Mouse (Mus musculus) hindbrain, embryonic 10.5 days (tissue): ENCODE results near the gene Zfp93. TPM values are rescaled to one million over a fixed set of nuclear protein-coding genes. Genes with fewer than 3 reads are reported as not detected.
"Not testable (repeated sequence)": the region's sequence is repeated elsewhere in the genome, so short reads cannot be mapped to it uniquely, and the experiment has no call there.

ENCODE experiments used
- DNase-seq: peaks from one replicate; pipeline ENCODE4 v3.0.0-alpha.2; 2017; ENCODE audit warnings: low spot score
- H3K27ac ChIP-seq: fragments of 300-500 bp; sonication (generic); 2 replicates; pipeline ENCODE4 v1.5.1; 2016; ENCODE audit warnings: mild to moderate bottlenecking, moderate library complexity
- H3K27me3 ChIP-seq: fragments of 300-500 bp; sonication (generic); 2 replicates; pipeline ENCODE4 v1.6.1; 2016; ENCODE audit warnings: mild to moderate bottlenecking; ENCODE audit not compliant: poor library complexity, insufficient read depth, severe bottlenecking
- H3K36me3 ChIP-seq: fragments of 300-500 bp; sonication (generic); 2 replicates; pipeline ENCODE4 v1.6.1; 2016; ENCODE audit warnings: mild to moderate bottlenecking, moderate library complexity
- H3K4me1 ChIP-seq: fragments of 300-500 bp; sonication (generic); replicated peaks from 2 replicates; pipeline ENCODE4 v1.6.1; 2016; ENCODE audit warnings: mild to moderate bottlenecking
- H3K4me3 ChIP-seq: fragments of 300-500 bp; sonication (generic); 2 replicates; pipeline ENCODE4 v1.5.1; 2016; ENCODE audit warnings: mild to moderate bottlenecking, moderate library complexity
- H3K9me3 ChIP-seq: fragments of 300-500 bp; sonication (generic); 2 replicates; pipeline ENCODE4 v1.6.1; 2016; ENCODE audit warnings: mild to moderate bottlenecking, moderate library complexity
- WGBS: fragments of 180-500 bp; shearing (Covaris S2); methylation state at CpG from one replicate; pipeline ENCODE4 v1.1.7; 2016; 5-methylcytosine and 5-hydroxymethylcytosine counted together
- polyA plus RNA-seq: library from polyadenylated mRNA; unstranded; fragments of >200 nt; fragmentation: Nextera tagmentation; extraction: Ambion mirVana; gene quantifications from 2 replicates; pipeline ENCODE4 v1.2.1, GENCODE M21; 2016

Zfp93 gene
- polyA plus RNA-seq, 1 experiment from 2014 or later = 6.0 TPM

DNA sequence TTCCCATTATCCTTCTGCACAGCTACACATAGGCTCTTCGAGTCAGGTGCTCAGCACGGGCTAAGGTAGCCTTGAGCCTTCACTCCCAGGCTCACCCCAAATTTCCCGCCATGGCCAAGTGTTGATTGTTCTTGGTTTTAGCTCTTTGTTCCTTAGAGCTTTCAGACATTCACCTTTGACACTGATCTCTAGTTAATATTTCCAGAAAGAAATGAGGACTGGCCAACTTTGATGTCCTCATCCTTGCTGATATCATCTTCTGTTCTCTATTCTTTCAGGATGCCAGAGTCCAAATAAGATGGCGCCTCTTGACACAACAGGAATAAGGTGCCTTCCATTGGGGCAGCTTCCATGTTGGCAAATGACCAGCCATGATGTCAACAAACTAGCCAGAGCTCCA lies 4.2 kb downstream of the Zfp93 start:
- Histone ChIP-seq H3K36me3 (peaks cover 36% of the 10 kb centered on the region), H3K9me3 (no peaks in the 10 kb centered on the region), H3K4me3 (no peak overlapping the region), H3K27ac (no peak overlapping the region), H3K4me1 (peaks cover 6% of the 10 kb centered on the region; the same call in 1 of the 2 replicates), H3K27me3 (no peaks in the 10 kb centered on the region)
- 94% methylated on average over 4 of the region's 4 CpGs for WGBS
- DNase-seq = no peak

DNA sequence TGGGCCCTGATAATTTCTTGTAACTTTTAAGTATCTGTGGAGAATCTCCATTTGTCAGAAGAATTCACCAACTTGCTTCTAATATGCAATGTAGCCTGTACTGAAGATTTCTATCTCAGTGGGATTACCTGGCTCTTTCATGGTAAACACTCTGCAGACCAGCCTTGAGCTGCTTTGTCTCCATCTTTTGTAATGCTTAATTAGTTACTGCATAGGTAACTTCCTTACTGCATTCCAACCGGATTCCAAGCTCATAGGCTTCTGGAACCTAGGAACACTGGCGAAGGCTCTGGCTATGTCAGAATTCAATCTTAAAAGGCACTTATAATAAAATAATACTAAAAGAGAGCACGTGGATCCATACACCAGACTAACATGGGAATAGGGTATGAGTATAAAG lies 8.6 kb downstream of the Zfp93 start:
- not testable (repeated sequence) for H3K27ac ChIP-seq, DNase-seq, H3K4me3 ChIP-seq, H3K4me1 ChIP-seq, H3K9me3 ChIP-seq, H3K27me3 ChIP-seq
- WGBS = 84% methylated on average over 3 of the region's 3 CpGs
- peaks cover 31% of the 10 kb centered on the region for H3K36me3 ChIP-seq

DNA sequence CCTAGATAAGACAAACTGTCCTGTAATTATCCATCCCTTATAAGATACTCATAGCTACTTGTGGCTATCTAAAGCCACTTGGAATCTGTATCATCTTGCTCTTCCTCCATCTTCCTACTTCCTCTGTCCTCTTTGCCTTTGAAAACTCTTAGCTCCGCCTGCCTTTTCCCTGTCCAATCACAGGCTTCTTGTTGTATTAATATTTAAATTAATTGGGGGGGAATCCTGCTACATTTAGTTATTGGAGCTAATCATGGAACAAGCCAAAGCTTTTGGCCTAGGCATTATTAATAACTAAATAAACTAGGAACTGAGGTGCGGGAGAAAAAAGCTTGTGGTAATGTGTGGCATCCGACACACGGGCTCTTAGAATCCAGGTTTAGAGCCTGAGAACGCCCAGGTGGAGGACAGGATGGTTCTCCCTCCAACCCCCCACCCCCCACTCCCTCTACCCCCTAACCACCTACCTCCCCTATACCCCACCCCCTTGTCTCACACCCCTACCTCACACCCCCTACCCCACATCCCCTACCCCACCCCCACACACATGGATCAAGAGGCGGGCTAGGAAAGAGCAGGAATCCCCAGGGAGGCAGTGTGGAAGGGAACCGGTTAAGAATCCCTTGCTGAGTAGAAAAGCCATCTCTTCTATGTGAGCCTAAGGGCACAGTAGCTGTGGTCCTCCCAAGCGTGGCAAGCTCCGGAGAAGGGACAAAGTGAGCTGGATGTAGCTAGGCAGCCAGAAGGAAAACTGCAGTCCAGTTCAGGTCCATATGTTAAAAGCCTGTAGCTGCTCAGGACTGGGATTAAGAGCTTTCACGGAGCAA lies 10.0 kb downstream of the Zfp93 start:
- Histone ChIP-seq H3K4me1 (peaks cover 6% of the 10 kb centered on the region; the same call in 1 of the 2 replicates), H3K36me3 (peaks cover 16% of the 10 kb centered on the region), H3K4me3 (no peak overlapping the region), H3K27me3 (no peaks in the 10 kb centered on the region), H3K9me3 (peaks cover 3% of the 10 kb centered on the region; the same call in 1 of the 2 replicates), H3K27ac (no peak overlapping the region)
- 55% methylated on average over 10 of the region's 10 CpGs for WGBS
- no peak for DNase-seq

DNA sequence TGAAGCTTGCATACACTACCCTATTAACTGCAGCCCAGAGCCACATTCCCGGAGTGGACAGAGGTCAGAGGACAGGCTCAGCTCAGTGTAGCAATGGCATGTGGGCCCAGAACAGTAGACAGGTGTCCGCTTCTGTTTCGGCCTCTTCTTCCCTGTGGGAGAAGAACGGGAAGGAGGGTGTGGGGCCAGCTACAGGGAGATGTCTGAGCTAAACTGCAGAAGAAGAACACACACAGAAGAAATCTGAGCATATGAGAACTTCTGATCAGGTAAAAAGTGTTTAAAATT lies 10.6 kb downstream of the Zfp93 start:
- no peak for DNase-seq
- peaks cover 3% of the 10 kb centered on the region; the same call in 1 of the 2 replicates for H3K9me3 ChIP-seq
- H3K27me3 ChIP-seq = no peaks in the 10 kb centered on the region
- H3K27ac ChIP-seq = no peak overlapping the region
- H3K4me3 ChIP-seq = no peak overlapping the region
- WGBS = 61% methylated on average over 4 of the region's 4 CpGs
- H3K36me3 ChIP-seq = peaks cover 11% of the 10 kb centered on the region
- H3K4me1 ChIP-seq = peaks cover 6% of the 10 kb centered on the region; the same call in 1 of the 2 replicates

DNA sequence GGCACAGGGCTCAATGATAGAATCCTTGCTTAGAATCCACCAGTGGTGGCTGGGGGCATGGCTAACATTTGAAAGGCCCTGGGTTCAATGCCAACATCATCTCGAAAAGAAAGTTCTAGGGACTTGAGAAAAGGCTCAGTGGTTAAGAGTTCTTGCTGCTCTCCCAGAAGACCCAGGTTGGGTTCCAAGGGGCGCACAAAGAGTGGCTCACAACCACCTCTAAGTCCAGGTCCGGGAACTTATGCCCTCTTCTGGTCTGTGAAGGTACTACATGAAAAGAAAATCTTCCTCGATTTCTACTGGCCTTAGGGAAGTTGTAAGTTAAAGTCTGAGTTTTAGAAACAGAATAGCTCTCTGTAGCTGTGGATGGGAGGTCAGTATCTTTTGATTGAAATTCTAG lies 15.9 kb downstream of the Zfp93 start:
- no peak overlapping the region for H3K27ac ChIP-seq
- H3K4me1 ChIP-seq = no peaks in the 10 kb centered on the region
- no peak for DNase-seq
- H3K27me3 ChIP-seq = no peaks in the 10 kb centered on the region
- peaks cover 21% of the 10 kb centered on the region; the same call in 1 of the 2 replicates for H3K9me3 ChIP-seq
- 46% methylated on average over 4 of the region's 4 CpGs for WGBS
- no peak overlapping the region for H3K4me3 ChIP-seq
- H3K36me3 ChIP-seq = peaks cover 44% of the 10 kb centered on the region

DNA sequence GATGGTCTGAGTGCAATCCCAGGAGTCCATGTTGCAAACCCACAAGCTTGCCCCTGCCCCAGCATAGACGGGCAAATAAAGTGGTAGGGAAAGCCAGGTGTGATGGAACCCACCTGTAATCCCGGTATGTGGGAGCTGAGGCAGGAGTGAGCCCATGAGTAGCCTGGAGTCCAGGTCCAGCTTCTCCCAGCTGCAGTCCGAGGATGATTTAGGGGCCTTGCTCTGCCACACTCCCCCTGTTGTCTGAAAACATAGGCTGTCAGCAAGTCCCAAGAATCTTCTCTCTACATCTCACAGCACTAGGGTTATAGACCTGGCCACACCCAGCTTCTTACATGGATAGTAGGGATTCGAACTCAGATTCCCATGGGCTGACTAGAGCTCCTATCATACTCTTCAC lies 16.7 kb downstream of the Zfp93 start:
- Histone ChIP-seq H3K27me3 (no peaks in the 10 kb centered on the region), H3K4me1 (no peaks in the 10 kb centered on the region), H3K4me3 (no peak overlapping the region), H3K9me3 (peaks cover 28% of the 10 kb centered on the region; the same call in 1 of the 2 replicates), H3K36me3 (peaks cover 52% of the 10 kb centered on the region), H3K27ac (no peak overlapping the region)
- 77% methylated on average over 4 of the region's 4 CpGs for WGBS
- no peak for DNase-seq

DNA sequence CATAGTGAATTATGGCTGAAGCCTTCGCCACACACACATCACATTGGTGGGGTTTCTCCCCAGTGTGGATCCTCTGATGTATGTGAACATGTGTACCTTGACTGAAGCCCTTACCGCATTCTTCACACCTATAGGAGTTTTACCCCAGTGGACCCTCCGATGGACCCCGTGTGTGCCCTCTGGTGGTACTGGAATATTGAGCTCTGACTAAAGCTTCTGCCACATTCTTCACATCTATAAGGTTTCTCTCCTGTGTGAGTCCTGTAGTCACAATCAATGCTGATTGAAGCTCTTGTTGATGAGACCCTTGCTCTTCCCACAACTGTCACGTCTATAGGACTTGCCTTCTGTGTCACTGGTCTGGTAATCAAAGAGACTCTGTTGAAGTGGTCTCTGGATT lies 17.4 kb downstream of the Zfp93 start:
- 89% methylated on average over 5 of the region's 5 CpGs for WGBS
- no peak overlapping the region for H3K4me3 ChIP-seq
- no peak for DNase-seq
- no peaks in the 10 kb centered on the region for H3K4me1 ChIP-seq
- peaks cover 60% of the 10 kb centered on the region for H3K36me3 ChIP-seq
- no peaks in the 10 kb centered on the region for H3K27me3 ChIP-seq
- H3K27ac ChIP-seq = no peak overlapping the region
- peaks cover 31% of the 10 kb centered on the region; the same call in 1 of the 2 replicates for H3K9me3 ChIP-seq

DNA sequence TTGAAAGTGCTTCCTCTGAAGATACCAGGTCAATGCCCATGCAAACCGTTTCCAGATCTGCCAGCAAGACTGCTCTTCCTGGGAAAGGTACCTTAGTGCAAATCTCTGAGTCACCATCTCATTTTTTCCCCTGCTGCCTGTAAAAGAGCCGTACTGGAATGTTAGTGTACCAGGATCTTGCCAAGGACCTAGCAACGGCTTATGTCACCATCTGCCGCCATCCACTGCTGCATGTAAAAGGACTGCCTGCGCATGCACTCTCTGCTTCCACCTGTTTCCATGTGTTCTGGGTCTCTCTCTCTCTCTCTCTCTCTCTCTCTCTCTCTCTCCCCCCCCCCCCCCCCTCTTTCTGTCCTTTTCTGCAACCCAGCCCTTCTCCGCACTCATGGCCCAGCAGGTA lies 18.3 kb downstream of the Zfp93 start:
- no peak overlapping the region for H3K4me3 ChIP-seq
- H3K27ac ChIP-seq = no peak overlapping the region
- peaks cover 68% of the 10 kb centered on the region for H3K36me3 ChIP-seq
- peaks cover 31% of the 10 kb centered on the region; the same call in 1 of the 2 replicates for H3K9me3 ChIP-seq
- DNase-seq = no peak
- no peaks in the 10 kb centered on the region for H3K27me3 ChIP-seq
- WGBS = 92% methylated on average over 6 of the region's 6 CpGs
- H3K4me1 ChIP-seq = no peaks in the 10 kb centered on the region

DNA sequence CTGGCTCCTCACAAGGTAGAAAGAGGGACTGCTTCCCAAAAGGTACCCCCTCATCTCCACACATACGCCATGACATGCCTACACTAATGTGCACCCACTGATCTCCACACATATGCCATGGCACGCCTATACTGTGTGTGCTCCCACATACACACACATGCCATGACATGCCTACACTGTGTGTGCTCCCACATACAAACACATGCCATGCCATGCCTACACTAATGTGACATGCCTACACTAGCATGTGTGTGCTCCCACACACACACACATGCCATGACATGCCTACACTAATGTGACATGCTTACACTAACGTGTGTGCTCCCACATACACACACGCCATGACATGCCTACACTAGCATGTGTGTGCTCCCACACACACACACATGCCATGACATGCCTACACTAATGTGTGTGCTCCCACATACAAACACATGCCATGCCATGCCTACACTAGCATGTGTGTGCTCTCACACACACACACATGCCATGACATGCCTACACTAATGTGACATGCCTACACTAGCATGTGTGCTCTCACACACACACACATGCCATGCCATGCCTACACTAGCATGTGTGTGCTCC lies 20.0 kb downstream of the Zfp93 start:
- peaks cover 28% of the 10 kb centered on the region; the same call in 1 of the 2 replicates for H3K9me3 ChIP-seq
- no peak overlapping the region for H3K27ac ChIP-seq
- H3K4me1 ChIP-seq = no peaks in the 10 kb centered on the region
- no peaks in the 10 kb centered on the region for H3K27me3 ChIP-seq
- H3K4me3 ChIP-seq = no peak overlapping the region
- WGBS = 93% methylated on average over 4 of the region's 4 CpGs
- peaks cover 85% of the 10 kb centered on the region for H3K36me3 ChIP-seq
- no peak for DNase-seq

DNA sequence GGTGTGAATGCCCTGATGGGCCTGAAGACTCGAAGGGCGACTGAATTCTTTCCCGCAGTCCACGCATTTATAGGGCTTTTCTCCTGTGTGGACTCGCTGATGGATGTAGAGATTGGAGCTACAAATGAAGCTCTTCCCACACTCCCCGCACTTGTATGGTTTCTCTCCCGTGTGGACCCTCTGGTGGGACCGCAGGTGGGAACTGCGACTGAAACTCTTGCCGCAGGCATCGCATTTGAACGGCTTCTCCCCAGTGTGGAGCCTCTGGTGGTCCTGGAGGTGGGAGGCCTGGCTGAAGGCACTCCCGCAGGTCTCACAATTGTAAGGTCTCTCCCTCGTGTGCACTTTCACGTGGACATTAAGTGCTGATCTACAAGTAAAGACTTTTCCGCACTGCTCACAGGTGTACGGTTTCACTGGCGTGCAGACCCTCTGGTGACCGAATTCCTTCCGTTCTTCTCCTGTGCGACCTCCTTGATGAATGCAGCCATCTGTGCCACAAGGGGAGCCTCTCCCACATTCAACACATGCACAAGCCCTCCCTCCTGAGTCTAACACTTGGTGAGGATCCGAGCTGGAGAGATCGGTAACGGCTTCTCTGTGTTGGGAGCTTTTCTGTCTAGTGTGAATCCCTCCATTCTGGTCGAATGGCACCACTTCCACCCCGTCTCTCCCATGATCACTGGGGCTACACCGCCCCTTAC lies 21.3 kb downstream of the Zfp93 start:
- DNase-seq = no peak
- Histone ChIP-seq H3K4me1 (no peaks in the 10 kb centered on the region), H3K36me3 (peaks cover 98% of the 10 kb centered on the region), H3K27me3 (no peaks in the 10 kb centered on the region), H3K4me3 (no peak overlapping the region), H3K27ac (no peak overlapping the region), H3K9me3 (peaks cover 28% of the 10 kb centered on the region; the same call in 1 of the 2 replicates)
- 90% methylated on average over 27 of the region's 27 CpGs for WGBS

DNA sequence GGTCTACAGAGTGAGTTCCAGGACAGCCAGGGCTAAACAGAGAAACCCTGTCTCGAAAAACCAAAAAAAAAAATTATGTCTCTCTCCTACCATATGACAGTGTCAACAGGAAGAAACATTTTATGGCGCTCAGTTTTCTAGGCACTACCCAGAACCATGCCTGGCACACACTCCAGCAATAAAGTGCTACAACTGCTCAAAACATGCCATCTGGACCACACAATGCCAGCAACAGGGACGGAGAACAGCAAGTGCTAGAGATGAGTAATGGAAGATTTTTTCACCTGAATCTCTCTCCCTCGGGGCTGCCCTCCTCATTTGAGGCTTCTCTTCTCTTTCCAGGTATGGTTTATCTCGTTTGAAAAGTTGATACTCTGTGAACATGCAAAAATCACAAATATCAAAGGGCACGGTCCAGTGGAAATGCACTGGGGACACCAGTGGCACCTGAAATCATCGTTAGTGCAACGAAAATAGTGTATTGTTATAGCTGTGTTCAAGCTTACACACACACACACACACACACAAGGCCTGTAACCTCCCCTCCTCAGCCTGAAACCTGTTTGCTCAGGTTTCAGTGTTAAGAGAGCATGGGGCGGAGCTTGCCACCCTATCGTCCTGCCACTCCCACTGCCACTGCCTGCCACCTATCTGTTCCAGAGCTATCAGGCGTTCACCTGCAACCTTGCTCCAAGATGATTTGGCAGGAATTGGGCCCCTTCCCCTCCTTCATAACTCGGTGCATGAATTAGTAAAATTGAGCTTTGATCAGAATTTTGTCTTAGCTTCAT lies 23.0 kb downstream of the Zfp93 start:
- peaks cover 9% of the 10 kb centered on the region for H3K4me1 ChIP-seq
- H3K36me3 ChIP-seq = peaks cover 96% of the 10 kb centered on the region
- no peak overlapping the region for H3K27ac ChIP-seq
- peaks cover 20% of the 10 kb centered on the region; the same call in 1 of the 2 replicates for H3K9me3 ChIP-seq
- DNase-seq = no peak
- H3K27me3 ChIP-seq = no peaks in the 10 kb centered on the region
- WGBS = 87% methylated on average over 12 of the region's 12 CpGs
- H3K4me3 ChIP-seq = no peak overlapping the region

DNA sequence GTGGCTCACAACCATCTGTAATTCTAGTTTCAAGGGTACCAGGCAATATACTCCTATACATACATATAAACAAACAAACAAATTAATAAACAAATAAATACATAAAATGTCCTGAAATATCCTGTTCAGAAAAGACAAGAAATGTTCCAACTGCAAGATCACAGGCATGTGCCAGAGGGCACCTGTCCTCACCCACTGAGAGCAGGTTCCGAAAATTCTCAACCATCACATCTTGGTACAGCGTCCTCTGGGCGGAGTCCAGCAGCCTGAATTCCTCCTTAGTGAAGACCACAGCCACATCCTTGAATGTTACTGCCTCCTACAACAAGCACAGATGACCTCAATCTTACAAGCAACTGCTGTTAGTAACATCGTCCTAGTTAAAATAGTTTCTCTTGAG lies 24.5 kb downstream of the Zfp93 start:
- H3K27ac ChIP-seq = no peak overlapping the region
- no peak for DNase-seq
- H3K36me3 ChIP-seq = peaks cover 81% of the 10 kb centered on the region
- H3K4me1 ChIP-seq = peaks cover 14% of the 10 kb centered on the region
- H3K9me3 ChIP-seq = peaks cover 22% of the 10 kb centered on the region; the same call in 1 of the 2 replicates
- H3K27me3 ChIP-seq = no peaks in the 10 kb centered on the region
- WGBS = 97% methylated on average over 4 of the region's 4 CpGs
- H3K4me3 ChIP-seq = no peak overlapping the region
